Mouse (Mus musculus): ENCODE results near the gene Nup107. TPM values are rescaled to one million over a fixed set of nuclear protein-coding genes. Genes with fewer than 3 reads are reported as not detected.
"Not testable (repeated sequence)": the region's sequence is repeated elsewhere in the genome, so short reads cannot be mapped to it uniquely, and the experiment has no call there.

Gene Nup107
- total RNA-seq, 2 experiments from 2014 or later: 14.4 to 17.0 TPM

GRCm38 (mm10) chr10:117738928-117739647 is 53.4 kb downstream of the Nup107 start:
- DNase-seq (ENCODE audit: low spot score in 2 of 2): no peak

DNA sequence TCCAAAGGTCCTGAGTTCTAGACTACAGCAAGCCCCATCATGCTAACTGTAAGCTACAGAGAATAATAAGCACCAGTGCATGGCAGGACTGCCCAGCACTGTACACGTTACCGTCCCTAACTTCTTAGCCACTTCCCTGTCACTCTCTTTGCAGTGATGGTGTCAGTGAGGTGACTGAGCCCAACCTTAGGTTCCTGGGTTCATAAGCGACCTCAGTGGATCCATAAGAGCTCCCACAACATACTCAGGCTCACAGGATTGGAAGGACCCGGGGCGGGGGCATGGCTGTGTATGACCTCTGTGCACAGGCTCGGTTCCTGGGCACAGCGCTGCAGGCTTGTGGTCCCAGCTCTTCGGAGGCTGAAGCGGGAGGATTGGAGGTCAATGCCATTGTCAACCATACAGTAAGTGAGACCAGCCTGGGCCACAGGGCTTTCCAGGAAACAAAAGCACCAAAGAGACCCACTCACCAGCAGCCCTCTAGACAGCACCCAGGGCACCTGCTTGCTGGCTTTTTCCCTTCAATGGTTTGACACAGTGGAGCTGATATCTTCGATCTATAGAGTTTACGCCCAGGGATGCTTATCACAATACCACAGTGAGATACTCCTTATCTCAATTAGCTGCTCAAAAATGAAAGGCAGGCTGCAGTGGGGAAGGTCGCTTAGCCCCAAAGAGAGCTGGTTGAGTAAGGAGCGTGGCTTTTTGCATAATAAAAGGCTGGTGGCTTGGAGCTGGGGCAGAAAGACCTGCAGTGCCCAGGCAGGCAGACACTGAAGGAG is 54.2 kb downstream of the Nup107 start:
- no peak for DNase-seq (ENCODE audit: low spot score in 2 of 2)

DNA sequence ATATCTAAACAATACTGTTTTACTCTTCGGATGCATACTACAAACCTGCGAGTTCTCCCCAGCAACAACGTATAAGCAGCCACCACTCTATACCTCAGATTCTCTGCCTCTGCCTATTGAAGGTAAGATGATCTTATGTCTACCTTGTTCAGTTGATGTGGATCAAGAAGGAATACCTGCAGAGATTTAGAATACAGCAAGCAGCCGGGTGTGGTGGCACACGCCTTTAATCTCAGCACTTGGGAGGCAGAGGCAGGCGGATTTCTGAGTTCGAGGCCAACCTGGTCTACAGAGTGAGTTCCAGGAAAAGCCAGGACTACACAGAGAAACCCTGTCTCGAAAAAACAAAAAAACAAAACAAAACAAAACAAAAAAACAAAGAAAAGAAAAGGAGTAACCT is 55.0 kb downstream of the Nup107 start:
- not testable (repeated sequence) for DNase-seq (ENCODE audit: low spot score in 2 of 2)

- no peak for DNase-seq (ENCODE audit: low spot score in 2 of 2)
Measured at GRCm38 (mm10) chr10:117737075-117737474, 55.4 kb downstream of the Nup107 start.

DNA sequence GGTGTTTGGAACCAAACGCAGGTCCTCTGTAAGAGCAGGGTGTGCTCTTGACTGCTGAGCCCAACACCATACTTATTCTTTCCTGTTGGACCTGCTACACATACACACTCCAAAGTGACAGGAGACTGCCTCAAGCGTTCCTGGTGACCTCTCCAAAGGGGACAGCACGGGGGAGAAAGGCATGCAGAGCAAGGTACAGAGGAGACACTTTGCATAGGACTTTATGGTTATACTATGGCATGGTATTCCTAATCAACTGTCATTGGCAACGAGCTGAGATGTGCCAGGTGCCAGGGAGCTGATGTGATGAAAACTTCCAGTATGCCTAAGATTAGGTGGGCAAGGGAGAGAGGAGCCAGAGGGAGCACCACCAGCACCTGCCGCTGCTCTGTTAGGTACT is 55.9 kb downstream of the Nup107 start:
- DNase-seq (ENCODE audit: low spot score in 2 of 2): no peak

- not testable (repeated sequence) for DNase-seq (ENCODE audit: low spot score in 2 of 2)
Measured at GRCm38 (mm10) chr10:117735396-117735795, 57.1 kb downstream of the Nup107 start.

DNA sequence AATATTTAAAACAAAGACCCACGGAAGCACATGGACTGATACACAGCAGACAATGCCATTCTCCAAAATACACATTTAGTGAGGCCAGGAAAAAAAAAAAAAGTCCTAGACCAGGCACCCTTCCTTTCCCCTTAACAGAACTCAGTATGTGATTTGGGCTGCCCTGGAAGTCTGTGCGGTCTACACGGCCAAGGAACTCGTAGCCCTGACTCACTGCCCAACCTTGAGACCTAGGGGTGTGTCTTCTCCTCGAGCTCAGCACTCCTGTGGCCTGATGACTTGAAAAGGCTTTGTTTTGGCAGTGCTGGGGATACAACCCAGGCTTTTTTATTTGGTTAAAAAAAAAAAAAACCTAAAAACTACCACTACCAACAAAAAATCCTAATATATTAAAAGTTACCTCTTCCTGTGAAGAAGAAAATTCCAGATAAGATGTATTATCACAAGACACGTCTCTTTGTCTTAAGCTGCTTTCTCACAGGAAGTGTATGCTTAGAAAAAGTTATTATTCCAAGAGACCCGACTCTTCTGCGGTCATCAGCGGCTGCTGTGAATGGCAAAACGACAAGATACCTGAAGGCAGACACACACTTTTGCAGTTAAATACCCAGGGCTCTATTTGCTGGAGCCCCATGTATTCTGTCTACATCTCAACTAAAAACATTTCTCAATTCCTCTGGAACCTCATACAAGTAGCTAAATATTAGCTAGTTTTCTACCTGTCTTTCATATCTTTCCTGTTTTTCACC is 58.2 kb downstream of the Nup107 start:
- not testable (repeated sequence) for DNase-seq (ENCODE audit: low spot score in 2 of 2)

GRCm38 (mm10) chr10:117733626-117734025 is 58.9 kb downstream of the Nup107 start:
- DNase-seq (ENCODE audit: low spot score in 2 of 2): not testable (repeated sequence)

DNA sequence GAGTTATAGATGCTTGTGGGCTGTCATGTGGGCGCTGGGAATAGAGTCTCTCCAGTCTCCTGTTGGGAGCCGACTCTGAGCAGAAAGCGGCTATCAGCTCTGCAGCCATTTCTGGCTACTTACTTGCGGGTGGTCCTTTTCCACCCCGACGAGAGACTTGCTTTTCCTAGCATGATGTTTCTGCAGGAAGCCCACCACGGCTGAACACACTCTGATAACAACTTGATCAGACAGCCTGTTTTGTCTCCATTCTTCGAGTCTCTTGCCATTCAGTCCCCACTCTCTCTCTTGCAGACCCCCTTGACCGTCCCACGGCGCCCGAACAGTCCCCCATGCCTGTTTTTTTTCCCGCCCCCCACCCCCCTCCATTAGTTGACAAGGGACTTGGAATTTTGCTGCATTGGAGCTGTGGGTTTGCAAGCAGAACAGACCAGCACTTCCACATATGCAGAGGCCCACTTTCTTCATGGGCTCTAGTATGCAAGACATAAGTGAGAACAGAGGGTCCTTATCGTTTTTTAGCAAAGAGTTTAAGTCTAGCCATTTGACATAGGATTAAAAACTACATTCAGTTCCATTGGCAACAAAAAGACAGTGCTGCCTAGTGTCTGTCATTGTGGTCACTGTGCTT is 59.4 kb downstream of the Nup107 start:
- DNase-seq (ENCODE audit: low spot score in 2 of 2): no peak

DNA sequence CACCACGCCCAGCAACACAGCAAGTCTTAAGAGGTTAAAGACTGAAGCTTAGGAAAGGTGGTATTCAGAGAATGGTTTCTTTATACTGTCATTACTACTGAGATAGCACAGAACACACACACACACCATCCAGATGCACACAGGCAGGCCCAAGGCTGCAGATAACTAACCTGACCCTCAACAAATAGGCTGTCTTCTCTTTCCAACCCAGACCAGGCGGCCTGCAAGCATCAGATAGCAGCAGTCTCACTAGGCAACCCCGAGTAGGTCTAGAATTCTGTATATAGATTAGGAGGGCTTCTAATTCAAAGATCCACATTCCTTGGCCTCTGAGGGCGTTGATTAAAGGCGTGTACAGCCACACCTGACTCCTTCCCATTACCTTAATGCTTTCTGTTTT is 60.3 kb downstream of the Nup107 start:
- DNase-seq (ENCODE audit: low spot score in 2 of 2): no peak

DNA sequence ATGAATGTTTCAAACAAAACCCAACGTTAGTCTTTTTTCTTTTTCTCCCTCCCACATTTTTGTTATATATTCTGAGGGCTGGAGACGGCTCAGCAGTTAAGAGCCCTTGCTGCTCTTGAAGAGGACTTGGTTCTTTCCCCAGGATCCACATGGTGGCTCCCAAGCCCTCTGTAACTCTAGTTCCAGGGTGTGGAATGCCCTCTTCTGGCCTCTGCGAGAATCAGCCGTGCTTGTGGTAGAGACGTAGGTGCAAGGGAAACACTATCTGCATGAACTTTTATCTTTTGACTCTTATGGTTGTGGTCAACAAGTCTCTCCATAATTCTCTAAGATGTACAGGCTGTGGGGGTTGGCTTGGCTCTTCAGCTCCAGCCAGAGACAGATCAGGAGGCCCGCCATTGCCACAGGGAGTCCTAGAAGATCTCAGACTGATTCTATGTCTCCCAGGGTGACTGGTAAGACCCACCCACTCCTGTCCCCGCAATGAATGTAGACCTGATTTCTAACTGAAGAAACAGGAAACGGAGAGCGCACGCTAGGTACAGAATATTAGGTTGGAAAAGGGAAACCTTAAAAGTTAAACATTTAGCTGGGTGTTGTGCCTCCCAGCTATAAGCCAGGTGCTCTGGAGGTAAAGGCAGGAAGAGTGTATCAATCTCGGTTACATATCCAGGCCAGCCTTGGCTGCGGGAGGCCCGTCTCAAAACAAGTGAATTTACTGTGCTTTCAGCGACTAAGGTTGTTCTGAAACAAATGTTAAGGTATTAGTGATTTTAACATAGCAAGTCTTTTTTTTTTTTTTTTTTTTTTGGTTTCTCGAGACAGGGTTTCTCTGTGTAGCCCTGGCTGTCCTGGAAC is 61.0 kb downstream of the Nup107 start:
- peak; percentile 35 to 56 for DNase-seq (ENCODE audit: low spot score in 2 of 2)

GRCm38 (mm10) chr10:117730637-117731203 is 61.8 kb downstream of the Nup107 start:
- no peak for DNase-seq (ENCODE audit: low spot score in 2 of 2)

DNA sequence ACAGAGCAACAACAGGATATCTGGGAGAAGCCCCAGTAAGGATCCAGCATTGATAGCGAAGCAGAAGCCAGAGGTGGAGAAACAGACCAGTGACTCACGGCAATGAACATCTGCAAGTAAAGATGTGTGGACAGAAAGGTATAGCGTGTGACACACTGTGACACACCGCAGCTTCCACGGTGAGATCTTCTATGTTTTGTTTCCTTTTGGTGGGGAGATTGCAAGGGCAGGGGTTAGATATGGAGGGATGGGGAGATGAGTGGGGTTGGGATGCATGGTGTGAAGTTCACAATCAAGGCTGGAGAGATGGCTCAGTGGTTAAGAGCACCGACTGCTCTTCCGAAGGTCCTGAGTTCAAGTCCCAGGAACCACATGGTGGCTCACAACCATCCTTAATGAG is 62.4 kb downstream of the Nup107 start:
- no peak for DNase-seq (ENCODE audit: low spot score in 2 of 2)

GRCm38 (mm10) chr10:117729139-117729814 is 63.2 kb downstream of the Nup107 start:
- DNase-seq (ENCODE audit: low spot score in 2 of 2): no peak

GRCm38 (mm10) chr10:117728574-117728973 is 63.9 kb downstream of the Nup107 start:
- no peak for DNase-seq (ENCODE audit: low spot score in 2 of 2)

GRCm38 (mm10) chr10:117727518-117728110 is 64.9 kb downstream of the Nup107 start:
- DNase-seq (ENCODE audit: low spot score in 2 of 2): no peak

- DNase-seq (ENCODE audit: low spot score in 2 of 2): no peak
Measured at GRCm38 (mm10) chr10:117726888-117727385, 65.6 kb downstream of the Nup107 start.

GRCm38 (mm10) chr10:117726350-117726749 is 66.2 kb downstream of the Nup107 start:
- DNase-seq (ENCODE audit: low spot score in 2 of 2): no peak

- DNase-seq (ENCODE audit: low spot score in 2 of 2): no peak
Measured at GRCm38 (mm10) chr10:117725671-117726070, 66.8 kb downstream of the Nup107 start.

Data from layer of hippocampus, postnatal 14 days (tissue).